Mouse (Mus musculus) intestine, embryonic 16.5 days (tissue): Measurements from ENCODE around the gene Actb. TPM values are rescaled to one million over a fixed set of nuclear protein-coding genes. Genes with fewer than 3 reads are reported as not detected.

Experiments
- ATAC-seq: fragments of 200-750 bp; cut with Nextera tagmentation; 2 replicates; pipeline ENCODE4 v1.8.0; 2017; ENCODE audit warnings: moderate TSS enrichment, moderate library complexity
- H3K27ac ChIP-seq: fragments of 300-500 bp; sonication (generic); 2 replicates; pipeline ENCODE4 v1.5.1; 2014; ENCODE audit warnings: mild to moderate bottlenecking, low read length
- H3K27me3 ChIP-seq: fragments of 300-500 bp; sonication (generic); replicated peaks from 2 replicates; pipeline ENCODE4 v1.6.1; 2014; ENCODE audit warnings: low read length, control low read depth, mixed read lengths; ENCODE audit not compliant: control insufficient read depth, insufficient read depth
- H3K36me3 ChIP-seq: fragments of 300-500 bp; sonication (generic); 2 replicates; pipeline ENCODE4 v1.6.1; 2014; ENCODE audit warnings: low read length, control low read depth; ENCODE audit not compliant: control insufficient read depth, insufficient read depth
- H3K4me1 ChIP-seq: fragments of 300-500 bp; sonication (generic); 2 replicates; pipeline ENCODE4 v1.6.1; 2014; ENCODE audit warnings: low read length, control low read depth, mixed read lengths; ENCODE audit not compliant: control insufficient read depth, insufficient read depth
- H3K4me2 ChIP-seq: fragments of 300-500 bp; sonication (generic); 2 replicates; pipeline ENCODE4 v1.6.1; 2014; ENCODE audit warnings: low read depth, low read length, control low read depth
- H3K4me3 ChIP-seq: fragments of 300-500 bp; sonication (generic); 2 replicates; pipeline ENCODE4 v1.5.1; 2014; ENCODE audit warnings: mild to moderate bottlenecking, low read length
- H3K9ac ChIP-seq: fragments of 300-500 bp; sonication (generic); 2 replicates; pipeline ENCODE4 v1.6.1; 2014; ENCODE audit warnings: low read depth, low read length
- H3K9me3 ChIP-seq: fragments of 300-500 bp; sonication (generic); 2 replicates; pipeline ENCODE4 v1.6.1; 2016; ENCODE audit warnings: low read length, control low read depth; ENCODE audit not compliant: control insufficient read depth
- WGBS: fragments of 180-500 bp; shearing (Covaris S2); extraction: QIAGEN DNeasy Blood & Tissue Kit; methylation state at CpG from one replicate; pipeline ENCODE4 v1.1.7; 2014; 5-methylcytosine and 5-hydroxymethylcytosine counted together
- polyA plus RNA-seq: library from polyadenylated mRNA; unstranded; fragments of >200 nt; fragmentation: Nextera tagmentation; extraction: Ambion mirVana; gene quantifications from 2 replicates; pipeline ENCODE4 v1.2.1, GENCODE M21; 2015

Actb gene
- polyA plus RNA-seq, 1 experiment from 2014 or later = 14,111 TPM

DNA sequence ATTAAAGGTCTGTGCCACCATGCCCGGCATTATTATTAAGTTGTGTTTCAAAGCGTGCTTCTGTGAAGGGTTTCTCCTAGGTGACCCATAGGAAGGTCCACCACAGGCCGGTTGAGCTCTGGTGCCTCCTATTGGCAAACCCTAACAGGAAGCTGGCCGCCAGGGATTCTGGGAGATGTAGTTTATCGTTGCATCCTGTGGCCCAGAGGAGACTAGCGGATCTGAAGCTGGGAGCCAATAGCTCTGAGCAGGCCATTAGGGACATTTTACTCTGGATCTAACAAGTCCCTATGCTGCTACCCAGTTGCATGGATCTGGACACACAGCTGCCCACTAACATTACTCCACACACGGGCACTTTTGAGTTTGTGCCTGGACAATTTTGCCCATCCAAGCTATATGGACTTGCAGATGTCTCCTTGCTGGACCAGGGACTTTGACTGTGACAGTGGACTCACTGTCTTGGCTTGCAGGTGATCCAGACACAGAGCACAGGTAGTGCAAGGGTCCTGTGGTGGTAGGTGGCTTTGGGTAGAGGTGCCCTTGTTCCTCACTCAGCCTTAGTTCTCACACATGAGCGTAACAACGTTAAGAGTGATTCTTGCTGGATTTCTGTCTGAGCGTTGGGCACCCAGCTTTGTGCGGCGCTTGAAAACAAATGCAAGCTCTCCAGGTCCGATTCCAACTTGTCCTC is 29.2 kb upstream of the Actb start:
- Histone ChIP-seq H3K27me3 (no peaks in the 10 kb centered on the region), H3K9me3 (no peaks in the 10 kb centered on the region), H3K4me3 (peak overlapping the region; percentile 29), H3K36me3 (no peaks in the 10 kb centered on the region), H3K4me2 (peak overlapping the region; percentile 55), H3K9ac (peak overlapping the region; percentile 53), H3K4me1 (peaks cover 8% of the 10 kb centered on the region; the same call in 1 of the 2 replicates), H3K27ac (0 out of 2 replicates have a peak overlapping the region, but pooled peaks have one; percentile 30)
- 20% methylated on average over 13 of the region's 13 CpGs for WGBS
- peak; percentile 63 for ATAC-seq

DNA sequence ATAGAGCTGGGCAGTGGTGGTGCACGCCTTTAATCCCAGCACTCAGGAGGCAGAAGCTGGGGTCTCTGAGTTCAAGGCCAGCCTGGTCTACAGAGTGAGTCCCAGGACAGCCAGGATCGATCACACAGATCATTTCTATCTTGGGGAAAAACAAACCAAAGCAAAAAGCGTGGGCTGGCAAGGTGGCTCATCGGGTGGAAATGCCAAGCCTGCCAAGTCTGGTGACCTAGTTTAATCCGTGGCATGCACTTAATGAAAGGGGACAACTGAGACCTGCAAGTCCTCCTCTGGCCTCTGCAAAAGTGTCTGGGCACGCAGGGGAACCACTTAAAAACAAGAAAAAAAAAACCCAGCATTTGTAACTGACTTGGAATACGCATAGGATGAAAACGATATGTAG is 26.2 kb upstream of the Actb start:
- H3K4me1 ChIP-seq = peaks cover 18% of the 10 kb centered on the region
- 83% methylated on average over 8 of the region's 8 CpGs for WGBS
- no peak for ATAC-seq
- no peak overlapping the region for H3K27ac ChIP-seq
- H3K27me3 ChIP-seq = no peaks in the 10 kb centered on the region
- no peak overlapping the region for H3K9ac ChIP-seq
- H3K4me3 ChIP-seq = no peak overlapping the region
- H3K36me3 ChIP-seq = no peaks in the 10 kb centered on the region
- no peak overlapping the region for H3K4me2 ChIP-seq
- no peaks in the 10 kb centered on the region for H3K9me3 ChIP-seq

DNA sequence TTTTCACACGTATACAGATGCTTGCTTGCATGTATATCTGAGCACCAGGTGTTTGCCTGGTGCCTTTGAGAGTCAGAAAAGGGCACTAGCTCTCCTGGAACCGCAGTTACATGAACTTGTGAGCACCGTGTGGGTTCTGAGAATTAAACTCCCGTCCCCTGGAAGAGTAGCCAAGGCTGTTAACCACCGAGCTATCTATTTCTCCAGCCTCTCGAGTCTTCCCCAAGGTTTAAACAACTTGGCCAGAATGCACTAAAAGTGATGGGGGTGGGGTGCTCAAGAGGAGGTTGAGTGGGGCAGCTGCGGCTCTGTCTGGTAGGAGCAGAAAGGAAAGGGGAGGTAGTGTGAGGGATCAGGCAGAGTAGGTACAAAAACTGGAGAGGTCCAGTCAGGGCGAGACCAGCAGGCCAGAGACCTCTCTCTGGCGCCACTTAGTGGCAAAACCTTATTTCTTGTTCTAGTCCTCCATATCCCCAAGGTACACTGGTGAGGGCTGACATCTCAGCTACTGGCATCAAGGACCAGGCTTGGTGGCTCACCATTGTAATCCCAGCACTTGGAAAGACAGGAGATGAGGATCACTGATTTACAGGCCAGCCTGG is 25.6 kb upstream of the Actb start:
- peak overlapping the region; percentile 62 for H3K27ac ChIP-seq
- 0 out of 2 replicates have a peak overlapping the region, but pooled peaks have one; percentile 7 for H3K4me3 ChIP-seq
- no peaks in the 10 kb centered on the region for H3K9me3 ChIP-seq
- ATAC-seq = peak; percentile 67
- H3K4me2 ChIP-seq = peak overlapping the region; percentile 42
- no peaks in the 10 kb centered on the region for H3K27me3 ChIP-seq
- WGBS = 20% methylated on average over 9 of the region's 9 CpGs
- peaks cover 19% of the 10 kb centered on the region for H3K4me1 ChIP-seq
- H3K9ac ChIP-seq = peak overlapping the region; percentile 42
- H3K36me3 ChIP-seq = no peaks in the 10 kb centered on the region

DNA sequence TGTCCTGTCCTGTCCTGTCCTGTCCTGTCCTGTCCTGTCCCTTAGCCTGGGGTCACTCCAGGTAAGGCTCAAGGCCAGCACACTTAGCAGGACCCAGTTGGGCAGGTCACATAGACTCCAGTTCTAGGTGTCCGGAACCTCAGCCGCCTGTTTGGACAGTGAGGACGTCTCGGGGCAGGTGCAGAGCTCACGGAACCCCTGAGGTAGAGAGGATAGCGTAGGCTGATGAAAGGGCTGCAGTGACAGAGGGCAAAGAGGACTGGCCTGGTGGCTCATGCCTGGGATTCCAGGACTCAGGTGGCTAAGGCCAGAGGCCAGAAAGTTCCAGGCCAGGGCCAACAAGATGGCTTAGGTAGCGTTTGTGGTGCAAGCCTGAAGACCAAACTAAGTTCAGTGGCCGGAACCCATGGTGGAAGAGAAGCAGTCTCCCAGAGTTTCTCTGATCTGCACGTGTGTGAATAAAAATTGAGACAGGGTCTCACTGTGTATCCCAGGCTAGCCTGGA is 24.7 kb upstream of the Actb start:
- no peaks in the 10 kb centered on the region for H3K36me3 ChIP-seq
- H3K9me3 ChIP-seq = no peaks in the 10 kb centered on the region
- H3K4me2 ChIP-seq = no peak overlapping the region
- WGBS = 91% methylated on average over 9 of the region's 9 CpGs
- no peaks in the 10 kb centered on the region for H3K27me3 ChIP-seq
- ATAC-seq = no peak
- peak overlapping the region; percentile 42 for H3K9ac ChIP-seq
- H3K4me3 ChIP-seq = no peak overlapping the region
- H3K4me1 ChIP-seq = peaks cover 27% of the 10 kb centered on the region
- peak overlapping the region; percentile 62; the same call in 1 of the 2 replicates for H3K27ac ChIP-seq

DNA sequence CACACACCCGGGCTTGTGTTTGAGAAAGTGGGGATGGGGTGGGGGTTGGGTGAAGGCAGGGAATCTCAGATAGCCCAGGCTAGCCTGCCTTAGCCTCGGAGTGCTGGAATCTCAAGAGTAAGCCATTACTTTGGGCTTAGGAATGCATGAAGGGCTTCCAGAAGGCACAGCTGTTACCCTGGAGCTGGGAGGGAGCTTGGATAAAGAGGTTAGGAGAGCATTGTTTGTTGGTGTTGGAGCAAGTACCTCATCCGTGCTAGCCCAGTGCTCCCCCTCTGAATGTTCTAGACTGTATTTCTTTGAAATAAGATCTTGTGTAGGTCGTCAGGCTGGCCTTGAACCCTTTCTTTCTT is 22.8 kb upstream of the Actb start:
- Histone ChIP-seq H3K4me2 (peak overlapping the region; percentile 60), H3K27me3 (no peaks in the 10 kb centered on the region), H3K4me3 (peak overlapping the region; percentile 56), H3K9me3 (no peaks in the 10 kb centered on the region), H3K27ac (peak overlapping the region; percentile 93), H3K4me1 (peaks cover 39% of the 10 kb centered on the region), H3K9ac (peak overlapping the region; percentile 82), H3K36me3 (no peaks in the 10 kb centered on the region)
- 14% methylated on average over 4 of the region's 4 CpGs for WGBS
- ATAC-seq = no peak

DNA sequence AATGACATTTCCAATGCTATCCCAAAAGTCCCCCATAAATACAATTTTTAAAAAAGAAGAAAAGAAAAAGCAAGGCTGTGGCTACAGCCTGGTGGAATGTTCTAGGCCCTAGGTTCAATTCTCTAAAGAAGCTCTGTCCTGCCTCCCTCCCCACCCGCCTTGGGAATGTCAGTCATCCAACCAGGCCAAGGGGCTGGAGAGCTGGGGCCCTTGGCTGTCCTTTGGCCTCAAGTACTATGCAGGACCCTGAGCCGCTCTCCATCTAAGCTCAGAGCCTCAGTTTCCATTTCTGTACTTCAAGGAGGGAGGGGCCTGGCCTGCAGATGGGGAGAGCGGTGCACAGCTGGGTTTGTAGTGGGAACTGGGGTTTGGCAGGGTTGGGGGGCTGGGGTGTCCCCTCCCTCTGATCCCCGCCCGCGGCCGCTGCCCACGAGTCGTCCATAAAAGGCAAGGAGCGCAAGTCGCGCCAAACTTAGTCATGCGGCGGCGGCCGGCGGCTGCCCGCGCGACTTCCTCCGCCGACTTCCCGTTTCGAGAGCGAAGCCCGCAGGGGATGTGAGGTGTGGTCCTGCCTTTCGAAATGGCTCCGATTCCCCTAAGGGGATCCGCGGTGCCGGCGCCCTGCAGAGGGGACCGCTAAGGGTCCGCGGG is 22.3 kb upstream of the Actb start:
- Histone ChIP-seq H3K4me1 (peaks cover 41% of the 10 kb centered on the region), H3K27ac (peak overlapping the region; percentile 93), H3K9ac (peak overlapping the region; percentile 82), H3K9me3 (no peaks in the 10 kb centered on the region), H3K4me2 (peak overlapping the region; percentile 60), H3K36me3 (no peaks in the 10 kb centered on the region), H3K4me3 (peak overlapping the region; percentile 56), H3K27me3 (no peaks in the 10 kb centered on the region)
- ATAC-seq = peak; percentile 21
- 2% methylated on average over 35 of the region's 35 CpGs for WGBS

DNA sequence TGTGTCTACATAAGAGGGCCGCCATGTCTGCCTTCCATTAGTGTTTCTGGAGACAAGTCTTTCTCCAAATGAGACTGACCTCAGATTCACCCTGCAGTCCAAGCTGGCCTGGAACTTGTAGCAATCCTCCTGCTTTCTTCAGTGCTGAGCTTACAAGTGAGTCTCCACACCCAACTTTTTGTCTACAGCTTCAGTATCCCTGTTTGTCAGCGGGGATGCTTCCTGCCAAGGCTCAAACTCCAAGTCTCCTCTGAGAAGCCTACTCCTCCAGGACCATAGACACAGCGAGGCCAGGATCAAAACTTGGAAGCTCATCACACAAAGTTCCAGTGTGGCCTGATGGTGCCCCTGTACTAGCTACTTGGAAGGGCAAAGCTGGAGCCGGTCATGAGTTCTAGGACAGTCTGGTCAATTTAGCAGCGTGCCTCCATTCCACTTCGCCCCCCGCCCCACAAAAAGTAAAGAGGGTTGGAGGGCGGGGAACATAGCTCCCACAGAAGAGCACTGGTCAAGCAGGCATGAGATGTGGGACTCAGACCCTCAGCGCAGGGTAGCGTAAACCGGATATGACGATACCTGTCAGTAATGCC is 20.9 kb upstream of the Actb start:
- Histone ChIP-seq H3K9ac (no peak overlapping the region), H3K4me3 (no peak overlapping the region), H3K9me3 (no peaks in the 10 kb centered on the region; the same call in 1 of the 2 replicates), H3K4me1 (peaks cover 45% of the 10 kb centered on the region), H3K27me3 (no peaks in the 10 kb centered on the region), H3K36me3 (no peaks in the 10 kb centered on the region), H3K27ac (peak overlapping the region; percentile 91), H3K4me2 (no peak overlapping the region)
- 91% methylated on average over 12 of the region's 12 CpGs for WGBS
- no peak for ATAC-seq

DNA sequence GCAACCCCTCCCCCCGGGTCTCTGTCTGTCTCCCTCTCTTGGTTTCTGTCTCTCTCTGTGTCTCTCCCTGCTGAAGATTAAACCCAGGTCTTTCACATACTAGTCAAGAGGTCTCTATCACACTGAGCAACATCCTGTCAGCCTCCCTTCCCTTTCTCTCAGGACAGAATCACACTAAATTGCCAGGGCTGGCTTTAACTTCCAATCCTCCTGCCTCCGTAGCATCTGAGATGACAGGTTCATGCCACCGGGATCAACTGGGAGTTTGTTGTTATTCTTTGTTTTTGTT is 20.3 kb upstream of the Actb start:
- no peak overlapping the region for H3K4me3 ChIP-seq
- H3K27ac ChIP-seq = peak overlapping the region; percentile 91
- H3K9ac ChIP-seq = peak overlapping the region; percentile 44
- 0 out of 2 replicates have a peak overlapping the region, but pooled peaks have one; percentile 5 for H3K4me2 ChIP-seq
- WGBS = 34% methylated on average over 3 of the region's 3 CpGs
- no peaks in the 10 kb centered on the region; the same call in 1 of the 2 replicates for H3K9me3 ChIP-seq
- H3K27me3 ChIP-seq = no peaks in the 10 kb centered on the region
- ATAC-seq = no peak
- H3K4me1 ChIP-seq = peaks cover 44% of the 10 kb centered on the region
- H3K36me3 ChIP-seq = no peaks in the 10 kb centered on the region
